Mouse (Mus musculus): ENCODE results near the gene Vwa7.

GRCm38 (mm10) chr17:35021163-35021808 lies 4.9 kb downstream of the Vwa7 start:
- TF ChIP-seq POLR2A (IDR thresholded peaks at IDR 0.05; ENCODE audit: insufficient read depth, low read depth, low read length) = no peak
- no peak; the same call in 1 of the 2 replicates for TF ChIP-seq CTCF (IDR thresholded peaks at IDR 0.05)

Measured in heart, adult 2 months (tissue).